Mouse (Mus musculus) testis, adult 2 months (tissue): ENCODE results near the gene Olfr1037.

Experiments
- CTCF ChIP-seq: fragments of 200-500 bp; IDR thresholded peaks from 2 replicates; pipeline ENCODE4 v1.5.1; 2012; ENCODE audit warnings: low read depth, mild to moderate bottlenecking, inconsistent platforms, low read length, moderate library complexity; ENCODE audit not compliant: control insufficient read depth, insufficient read depth, insufficient replicate concordance
- POLR2A ChIP-seq: fragments of 200-500 bp; IDR thresholded peaks from 2 replicates; pipeline ENCODE4 v1.6.1; 2012; ENCODE audit warnings: low read depth, mild to moderate bottlenecking, inconsistent platforms, low read length, moderate library complexity; ENCODE audit not compliant: control insufficient read depth

- no peak for TF ChIP-seq CTCF
- TF ChIP-seq POLR2A, result no peak
These were observed 17.0 kb downstream of the Olfr1037 start for GRCm38 (mm10) chr2:86070189-86070588.
